Mouse (Mus musculus) bone marrow macrophage, adult 2 months (primary cell): ENCODE measurements at regions not wholly inside any gene's neighbourhood (a gene's known extent, or its start where the extent isn't known, plus 50 kb on each side); places are given as distances from the start of the nearest gene placed in this dataset.

ENCODE experiments used
- CTCF ChIP-seq: IDR thresholded peaks from 2 replicates; pipeline ENCODE4 v1.5.1; 2012; ENCODE audit warnings: low read depth, mild to moderate bottlenecking, low read length, moderate library complexity
- POLR2A ChIP-seq: IDR thresholded peaks from 2 replicates; pipeline ENCODE4 v1.6.1; 2012; ENCODE audit warnings: mild to moderate bottlenecking, low read depth, low read length, borderline replicate concordance

DNA sequence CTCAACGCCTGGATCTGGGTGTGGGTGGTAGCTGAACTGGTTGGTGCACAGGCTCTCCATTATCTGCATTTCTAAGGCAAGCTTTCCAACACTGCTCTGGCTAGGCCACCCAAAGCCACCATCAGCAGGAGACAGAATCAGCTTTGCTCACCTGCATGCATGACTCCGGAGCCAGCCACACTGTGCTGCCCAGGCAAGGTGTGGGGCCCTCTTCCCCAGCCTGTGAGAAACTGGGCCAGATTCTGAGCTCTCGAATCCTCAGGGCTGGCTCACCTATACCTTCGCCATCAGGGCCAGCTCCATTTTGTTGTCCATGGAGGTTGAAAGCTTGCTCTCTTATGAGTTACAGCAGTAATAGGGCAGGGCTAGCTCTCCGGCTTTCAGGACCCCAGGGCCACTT, 293.1 kb upstream of the Pdzrn3 start:
- no peak for TF ChIP-seq CTCF
- no peak for TF ChIP-seq POLR2A
